Mouse (Mus musculus) hindbrain, embryonic 14.5 days (tissue): ENCODE results near the gene Tfpi. TPM values are rescaled to one million over a fixed set of nuclear protein-coding genes. Genes with fewer than 3 reads are reported as not detected.
"Not testable (repeated sequence)": the region's sequence is repeated elsewhere in the genome, so short reads cannot be mapped to it uniquely, and the experiment has no call there.

Experiments
- ATAC-seq: fragments of 200-750 bp; cut with Nextera tagmentation; 2 replicates; pipeline ENCODE4 v1.8.0; 2017; ENCODE audit warnings: moderate number of reproducible peaks, mild to moderate bottlenecking, moderate TSS enrichment, moderate library complexity; ENCODE audit not compliant: low FRiP score
- DNase-seq: peaks from one replicate; pipeline ENCODE4 v3.0.0-alpha.2; 2015; ENCODE audit warnings: low spot score
- H3K27ac ChIP-seq: fragments of 300-500 bp; sonication (generic); 2 replicates; pipeline ENCODE4 v1.5.1; 2014; ENCODE audit warnings: mild to moderate bottlenecking, moderate library complexity
- H3K27me3 ChIP-seq: fragments of 300-500 bp; sonication (generic); 2 replicates; pipeline ENCODE4 v1.6.1; 2014; ENCODE audit warnings: mild to moderate bottlenecking, low read length, mixed read lengths; ENCODE audit not compliant: control insufficient read depth, insufficient read depth
- H3K36me3 ChIP-seq: fragments of 300-500 bp; sonication (generic); replicated peaks from 2 replicates; pipeline ENCODE4 v1.6.1; 2014; ENCODE audit not compliant: control insufficient read depth, insufficient read depth
- H3K4me1 ChIP-seq: fragments of 300-500 bp; sonication (generic); replicated peaks from 2 replicates; pipeline ENCODE4 v1.6.1; 2014; ENCODE audit warnings: antibody characterized with exemption, low read length, mixed read lengths; ENCODE audit not compliant: control insufficient read depth, insufficient read depth
- H3K4me2 ChIP-seq: fragments of 300-500 bp; sonication (generic); replicated peaks from 2 replicates; pipeline ENCODE4 v1.6.1; 2014; ENCODE audit warnings: mild to moderate bottlenecking, moderate library complexity
- H3K4me3 ChIP-seq: fragments of 300-500 bp; sonication (generic); replicated peaks from 2 replicates; pipeline ENCODE4 v1.5.1; 2014; ENCODE audit warnings: mild to moderate bottlenecking, low read length
- H3K9ac ChIP-seq: fragments of 300-500 bp; sonication (generic); 2 replicates; pipeline ENCODE4 v1.6.1; 2014
- H3K9me3 ChIP-seq: fragments of 300-500 bp; sonication (generic); 2 replicates; pipeline ENCODE4 v1.6.1; 2016; ENCODE audit warnings: low read length; ENCODE audit not compliant: control insufficient read depth
- WGBS: fragments of 180-500 bp; shearing (Covaris S2); extraction: QIAGEN DNeasy Blood & Tissue Kit; methylation state at CpG from one replicate; pipeline ENCODE4 v1.1.7; 2014; 5-methylcytosine and 5-hydroxymethylcytosine counted together
- polyA plus RNA-seq: library from polyadenylated mRNA; unstranded; fragments of >200 nt; fragmentation: Nextera tagmentation; extraction: Ambion mirVana; gene quantifications from 2 replicates; pipeline ENCODE4 v1.2.1, GENCODE M21; 2014

The Tfpi gene
- polyA plus RNA-seq, 1 experiment from 2014 or later, result 20.4 TPM

DNA sequence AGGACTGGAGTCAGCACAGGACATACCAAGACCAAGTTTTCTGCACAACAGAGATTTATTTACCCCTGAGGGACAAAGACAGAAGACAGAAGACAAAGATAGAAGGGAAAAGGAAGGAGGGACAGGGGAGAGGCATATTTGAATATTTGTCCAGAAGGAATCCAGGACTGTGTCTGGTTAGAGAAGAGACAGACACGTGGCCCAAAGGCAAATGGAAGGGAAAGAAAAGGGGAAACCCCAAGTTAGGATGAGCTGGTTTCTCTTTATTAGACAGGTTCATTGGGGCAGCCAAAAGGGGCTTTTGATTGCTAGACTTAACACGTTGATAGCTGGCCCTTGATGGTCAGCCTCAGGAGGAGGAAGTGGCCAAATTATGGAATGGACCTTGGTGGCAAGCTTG lies 34.9 kb upstream of the Tfpi start:
- Histone ChIP-seq H3K27ac (no peak overlapping the region), H3K4me2 (no peak overlapping the region), H3K4me1 (no peaks in the 10 kb centered on the region), H3K9ac (no peak overlapping the region), H3K27me3 (no peaks in the 10 kb centered on the region), H3K36me3 (no peaks in the 10 kb centered on the region), H3K9me3 (no peaks in the 10 kb centered on the region), H3K4me3 (no peak overlapping the region)
- DNase-seq, result no peak
- WGBS, result 72% methylated on average over 2 of the region's 2 CpGs
- ATAC-seq, result no peak

DNA sequence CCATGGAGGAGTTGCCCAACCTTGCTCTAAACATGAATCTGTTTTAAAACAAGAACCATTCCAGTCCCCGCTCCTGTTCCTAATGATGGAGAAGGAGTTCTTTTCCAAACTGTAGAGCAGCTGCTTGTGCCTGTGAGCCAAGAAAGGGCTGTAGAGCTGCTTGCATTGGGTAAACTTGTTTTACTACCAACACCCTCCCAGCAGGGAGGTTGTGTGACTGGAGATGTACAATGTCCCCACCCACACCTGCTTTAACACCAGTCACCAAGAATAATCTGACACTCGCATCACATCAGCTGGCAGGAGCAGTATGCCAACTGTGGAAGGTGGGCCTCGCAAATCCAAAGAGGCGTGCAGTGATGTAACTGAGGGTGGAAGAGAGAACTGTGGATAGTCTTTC lies 34.5 kb upstream of the Tfpi start:
- H3K36me3 ChIP-seq, result no peaks in the 10 kb centered on the region
- H3K4me1 ChIP-seq, result no peaks in the 10 kb centered on the region
- no peak overlapping the region for H3K9ac ChIP-seq
- 96% methylated on average over 4 of the region's 4 CpGs for WGBS
- H3K4me3 ChIP-seq, result no peak overlapping the region
- no peak overlapping the region for H3K4me2 ChIP-seq
- no peak overlapping the region for H3K27ac ChIP-seq
- no peaks in the 10 kb centered on the region for H3K27me3 ChIP-seq
- DNase-seq (no peak), ATAC-seq (no peak)
- no peaks in the 10 kb centered on the region for H3K9me3 ChIP-seq

DNA sequence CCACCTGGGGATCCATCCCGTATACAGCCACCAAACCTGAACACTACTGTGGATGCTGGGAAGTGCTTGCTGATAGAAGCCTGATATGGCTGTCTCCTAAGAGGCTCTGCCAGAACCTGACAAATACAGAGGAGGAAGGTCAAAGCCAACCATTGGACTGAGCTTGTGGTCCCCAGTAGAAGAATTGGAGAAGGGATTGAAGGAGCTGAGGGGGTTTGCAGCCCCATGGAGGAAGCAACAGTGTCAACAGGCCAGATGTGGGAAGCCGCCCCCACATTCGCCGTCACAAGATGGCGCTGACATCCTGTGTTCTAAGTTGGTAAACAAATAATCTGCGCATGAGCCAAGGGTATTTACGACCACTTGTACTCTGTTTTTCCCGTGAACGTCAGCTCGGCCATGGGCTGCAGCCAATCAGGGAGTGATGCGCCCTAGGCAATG lies 28.4 kb upstream of the Tfpi start:
- not testable (repeated sequence) for H3K27me3 ChIP-seq, H3K36me3 ChIP-seq, H3K4me3 ChIP-seq, H3K4me1 ChIP-seq, H3K9me3 ChIP-seq, DNase-seq
- H3K4me2 ChIP-seq, result peak overlapping the region; percentile 40
- 48% methylated on average over 5 of the region's 11 CpGs for WGBS
- peak; percentile 82 for ATAC-seq
- peak overlapping the region; percentile 38; the same call in 1 of the 2 replicates for H3K27ac ChIP-seq
- H3K9ac ChIP-seq, result 0 out of 2 replicates have a peak overlapping the region, but pooled peaks have one; percentile 45

DNA sequence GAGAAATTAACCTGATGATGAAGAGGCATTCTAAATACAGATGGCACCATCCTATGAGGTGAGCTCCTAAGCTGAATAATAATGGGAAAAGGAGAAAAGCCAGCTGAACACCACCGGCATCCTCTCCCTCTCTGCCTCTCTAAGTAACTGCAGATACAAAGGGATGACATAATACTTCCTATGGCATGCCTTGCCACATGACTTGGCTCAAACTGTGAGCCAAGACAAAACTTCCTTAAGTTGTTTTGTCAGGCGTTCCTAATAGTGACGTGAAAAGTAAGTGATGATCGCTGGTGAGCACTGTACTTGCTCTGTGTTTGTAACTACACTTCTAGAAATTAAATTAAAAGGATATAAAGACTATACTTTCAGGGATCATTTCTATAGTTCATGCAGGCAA lies 27.7 kb upstream of the Tfpi start:
- WGBS, result 72% methylated on average over 4 of the region's 4 CpGs
- Histone ChIP-seq H3K4me2 (no peak overlapping the region), H3K4me3 (no peak overlapping the region), H3K27me3 (no peaks in the 10 kb centered on the region), H3K9me3 (no peaks in the 10 kb centered on the region), H3K36me3 (no peaks in the 10 kb centered on the region), H3K9ac (no peak overlapping the region), H3K4me1 (no peaks in the 10 kb centered on the region), H3K27ac (no peak overlapping the region)
- DNase-seq (no peak), ATAC-seq (no peak)

DNA sequence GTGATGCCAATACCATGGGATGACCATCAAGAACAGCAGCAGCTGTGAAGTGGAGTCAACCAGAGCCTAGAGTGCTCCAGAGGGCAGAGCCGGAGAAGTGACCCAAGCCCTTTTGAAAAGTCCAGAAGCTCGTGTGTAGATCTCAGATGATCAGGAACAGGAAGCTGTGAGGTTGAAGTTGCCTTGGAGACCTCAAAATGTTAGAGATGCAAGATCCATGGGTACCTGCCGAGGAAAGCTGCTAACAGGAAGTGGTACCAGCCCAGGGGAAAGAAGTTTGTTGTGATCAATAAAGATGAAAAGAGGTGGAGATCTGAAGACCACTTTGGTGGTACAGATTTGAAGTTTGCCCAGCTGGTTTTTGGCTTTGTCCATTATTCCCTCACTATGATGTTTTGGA lies 22.3 kb upstream of the Tfpi start:
- H3K27ac ChIP-seq, result no peak overlapping the region
- ATAC-seq, result no peak
- H3K9me3 ChIP-seq, result no peaks in the 10 kb centered on the region
- H3K36me3 ChIP-seq, result no peaks in the 10 kb centered on the region
- H3K4me1 ChIP-seq, result no peaks in the 10 kb centered on the region
- H3K9ac ChIP-seq, result no peak overlapping the region
- H3K4me2 ChIP-seq, result no peak overlapping the region
- H3K27me3 ChIP-seq, result no peaks in the 10 kb centered on the region
- H3K4me3 ChIP-seq, result no peak overlapping the region
- DNase-seq, result no peak
- WGBS, result 86% methylated on average over 3 of the region's 3 CpGs

DNA sequence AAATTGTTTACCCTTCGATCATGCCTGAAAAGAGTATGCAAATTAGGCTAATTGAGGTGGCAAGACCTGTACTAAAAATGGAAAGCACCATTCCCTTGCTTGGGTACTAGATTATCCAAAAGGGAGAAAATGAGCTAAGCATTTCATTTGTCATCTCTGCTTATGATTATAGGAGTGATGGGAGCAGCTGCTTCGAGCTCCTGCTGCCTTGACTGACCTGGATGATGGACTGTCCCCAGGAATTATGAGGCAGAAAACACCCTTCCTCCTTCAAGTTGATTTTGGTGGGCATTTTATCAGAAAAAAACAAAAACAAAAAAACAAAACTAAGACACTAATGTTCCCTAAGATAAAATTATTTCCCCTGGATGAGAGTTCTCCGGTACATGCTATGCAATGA lies 18.5 kb upstream of the Tfpi start:
- H3K4me3 ChIP-seq, result no peak overlapping the region

DNA sequence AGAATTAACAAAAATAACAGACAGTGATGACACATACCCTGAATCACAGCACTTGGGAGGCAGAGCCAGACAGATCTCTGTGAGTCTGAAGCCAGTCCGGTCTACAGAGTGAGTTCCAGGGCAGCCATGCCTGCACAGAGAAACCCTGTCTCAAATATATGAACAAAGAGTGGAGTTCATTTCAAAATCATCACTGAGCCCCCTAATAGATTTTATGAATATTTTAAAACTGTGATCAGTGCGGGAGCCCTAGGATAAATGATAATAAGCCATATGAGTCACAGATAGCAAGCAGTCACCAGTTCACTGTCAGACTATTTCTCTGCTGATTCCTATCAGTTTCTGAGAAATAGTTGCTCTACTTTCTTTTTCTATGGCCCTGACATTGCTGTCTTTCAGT lies 17.1 kb upstream of the Tfpi start:
- ATAC-seq, result no peak
- H3K27ac ChIP-seq, result no peak overlapping the region
- no peaks in the 10 kb centered on the region for H3K36me3 ChIP-seq
- no peak for DNase-seq
- no peaks in the 10 kb centered on the region for H3K27me3 ChIP-seq
- H3K9me3 ChIP-seq, result no peaks in the 10 kb centered on the region
- H3K4me2 ChIP-seq, result no peak overlapping the region
- no peak overlapping the region for H3K9ac ChIP-seq
- WGBS, result 94% methylated on average over 2 of the region's 2 CpGs
- H3K4me3 ChIP-seq, result no peak overlapping the region
- H3K4me1 ChIP-seq, result no peaks in the 10 kb centered on the region

More for the DNA sequence above, 18.5 kb upstream of the Tfpi start:
- no peaks in the 10 kb centered on the region for H3K36me3 ChIP-seq
- H3K4me2 ChIP-seq, result no peak overlapping the region
- H3K27ac ChIP-seq, result no peak overlapping the region
- ATAC-seq (no peak), DNase-seq (no peak)
- H3K27me3 ChIP-seq, result no peaks in the 10 kb centered on the region
- H3K9me3 ChIP-seq, result no peaks in the 10 kb centered on the region
- H3K4me1 ChIP-seq, result no peaks in the 10 kb centered on the region
- WGBS, result 86% methylated on average over 3 of the region's 3 CpGs
- H3K9ac ChIP-seq, result no peak overlapping the region

DNA sequence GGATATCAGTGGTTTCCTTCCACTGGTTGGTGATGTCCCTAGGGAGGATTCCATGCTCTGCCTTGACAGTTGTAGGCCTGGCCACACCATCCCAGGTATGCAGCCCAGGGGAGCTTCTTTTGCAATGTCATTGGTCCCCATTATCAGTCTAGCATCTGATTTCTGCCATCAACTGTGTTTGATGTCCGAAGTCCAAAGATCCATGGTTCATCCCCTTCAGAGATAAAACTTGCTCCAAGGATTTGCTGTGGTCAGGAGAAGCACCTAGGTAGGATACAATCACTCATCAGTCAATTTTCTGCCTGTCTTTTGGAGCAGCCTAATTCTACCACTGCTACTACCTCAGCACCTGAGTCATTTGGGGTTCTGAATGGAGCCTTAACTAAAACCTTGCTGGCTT lies 15.1 kb upstream of the Tfpi start:
- ATAC-seq (no peak), DNase-seq (no peak)
- H3K9ac ChIP-seq, result no peak overlapping the region
- no peaks in the 10 kb centered on the region for H3K9me3 ChIP-seq
- no peaks in the 10 kb centered on the region for H3K27me3 ChIP-seq
- no peak overlapping the region for H3K4me3 ChIP-seq
- no peaks in the 10 kb centered on the region for H3K36me3 ChIP-seq
- no peaks in the 10 kb centered on the region for H3K4me1 ChIP-seq
- WGBS, result 83% methylated on average over 1 of the region's 1 CpGs
- H3K27ac ChIP-seq, result no peak overlapping the region
- no peak overlapping the region for H3K4me2 ChIP-seq

DNA sequence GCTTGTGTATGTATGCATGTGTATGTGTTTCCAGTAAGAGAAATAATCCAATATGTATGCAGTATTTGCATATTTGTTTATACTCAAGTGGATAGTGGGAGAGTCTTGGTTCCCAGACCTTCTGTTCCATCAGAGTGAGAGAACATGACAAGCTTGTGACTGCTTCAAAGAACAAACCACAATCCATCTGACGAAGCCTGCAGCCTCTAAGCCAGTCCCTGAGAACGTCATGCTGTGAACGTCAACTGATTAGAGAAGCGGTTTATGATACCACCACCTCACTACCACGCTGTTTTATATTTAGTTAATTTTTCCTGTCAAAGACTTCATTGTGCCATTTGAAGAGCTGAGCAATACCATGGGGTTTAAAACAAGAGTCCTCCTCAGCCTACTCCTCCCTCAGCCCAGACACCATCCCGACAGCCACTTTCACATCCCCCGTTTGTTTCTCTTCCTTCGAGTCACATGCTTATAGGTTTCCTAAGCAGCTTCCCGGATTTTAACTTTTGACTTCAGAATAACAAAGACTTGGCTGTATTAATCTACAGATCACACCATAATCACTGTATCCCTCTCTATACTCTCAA lies 11.2 kb upstream of the Tfpi start:
- Histone ChIP-seq H3K36me3 (no peaks in the 10 kb centered on the region), H3K9ac (no peak overlapping the region), H3K9me3 (no peaks in the 10 kb centered on the region), H3K4me3 (no peak overlapping the region), H3K4me2 (no peak overlapping the region), H3K4me1 (no peaks in the 10 kb centered on the region), H3K27ac (no peak overlapping the region), H3K27me3 (no peaks in the 10 kb centered on the region)
- DNase-seq, result no peak
- no peak for ATAC-seq
- WGBS, result 70% methylated on average over 9 of the region's 9 CpGs

DNA sequence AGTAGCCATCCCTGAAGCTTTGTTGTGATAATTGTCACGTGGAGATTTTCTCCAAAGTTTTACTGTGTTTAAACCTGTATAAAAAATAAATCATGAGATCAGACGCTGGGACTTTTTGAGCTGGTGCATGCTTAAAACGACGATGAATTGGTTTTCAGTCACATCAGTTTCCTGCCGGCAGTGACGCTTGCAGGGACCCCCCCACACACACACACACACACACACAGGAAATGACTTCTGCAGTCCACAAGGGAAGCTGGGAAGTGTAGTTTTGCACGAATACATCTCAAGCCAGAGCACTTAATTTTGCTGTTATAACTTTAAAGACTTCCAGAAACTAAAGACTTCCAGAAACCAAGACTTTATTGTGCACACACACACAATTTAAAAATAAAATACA lies 5.3 kb upstream of the Tfpi start:
- H3K36me3 ChIP-seq, result no peaks in the 10 kb centered on the region
- 53% methylated on average over 7 of the region's 7 CpGs for WGBS
- H3K9ac ChIP-seq, result no peak overlapping the region
- no peaks in the 10 kb centered on the region for H3K9me3 ChIP-seq
- peak; percentile 80; the same call in 1 of the 2 replicates for ATAC-seq
- DNase-seq, result peak; percentile 65
- H3K4me1 ChIP-seq, result no peaks in the 10 kb centered on the region
- peak overlapping the region; percentile 42 for H3K4me2 ChIP-seq
- no peaks in the 10 kb centered on the region for H3K27me3 ChIP-seq
- peak overlapping the region; percentile 7; the same call in 1 of the 2 replicates for H3K4me3 ChIP-seq
- H3K27ac ChIP-seq, result no peak overlapping the region
